Mouse (Mus musculus): ENCODE measurements around the gene Phgdh.
A peak's percentile ranks its signal among the peaks of the same experiment; 100 is the strongest.

The Phgdh gene

DNA sequence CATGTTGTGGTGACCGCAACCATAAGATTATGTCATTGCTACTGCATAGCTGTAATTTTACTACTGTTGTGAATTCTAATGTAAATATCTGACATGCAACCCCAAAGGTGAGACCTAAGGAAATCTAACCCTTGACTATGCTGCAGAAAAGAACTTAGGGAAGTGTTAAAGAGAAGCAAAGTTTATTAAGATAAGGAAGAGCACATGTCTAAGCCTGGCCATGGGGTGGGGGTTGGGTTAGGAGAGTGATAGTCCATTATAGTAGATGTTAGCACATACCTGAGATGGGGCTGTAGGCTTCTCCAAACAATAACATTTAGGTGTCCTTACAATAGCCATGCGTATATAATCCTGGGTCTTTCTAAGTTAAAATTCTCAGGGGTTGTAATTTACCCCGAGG lies 3.4 kb upstream of the Phgdh start:
- no peak for DNase-seq

DNA sequence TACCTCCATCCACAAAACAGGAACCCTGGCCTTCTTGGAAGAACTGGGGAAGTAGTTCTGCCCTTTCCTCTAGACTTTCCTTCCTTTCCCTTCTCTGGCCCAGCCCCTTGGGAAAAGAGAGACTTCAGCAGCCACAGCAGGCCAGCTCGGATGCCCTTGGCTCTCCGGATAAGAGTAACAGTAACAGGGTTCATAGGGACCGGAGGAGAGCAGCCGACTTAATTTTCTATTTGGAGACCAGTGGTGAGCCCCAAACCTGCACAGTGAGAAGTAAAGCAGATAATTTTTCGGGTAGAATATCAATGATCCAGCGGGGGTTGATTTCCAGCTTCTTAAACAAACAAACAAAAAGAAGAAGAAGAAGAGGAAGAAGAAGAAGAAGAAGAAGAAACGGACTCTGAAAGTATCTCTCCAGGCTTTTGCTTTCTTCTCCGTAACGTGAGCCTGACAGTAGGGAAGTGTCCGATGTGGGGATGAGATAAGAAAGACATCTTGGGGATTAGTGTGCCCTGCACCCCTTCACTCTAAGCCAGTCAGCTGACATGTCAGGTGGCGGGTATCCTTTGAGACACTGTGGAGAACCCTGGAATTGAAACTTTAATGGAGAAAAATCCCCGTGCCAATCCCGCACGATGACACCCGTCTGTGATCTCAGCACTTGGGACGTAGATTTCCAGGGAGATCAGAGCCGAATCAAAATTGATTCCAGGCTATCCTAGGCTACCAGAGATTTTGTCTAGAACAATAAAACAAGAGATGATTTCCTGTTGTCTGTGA lies 1.2 kb upstream of the Phgdh start:
- DNase-seq: no peak

DNA sequence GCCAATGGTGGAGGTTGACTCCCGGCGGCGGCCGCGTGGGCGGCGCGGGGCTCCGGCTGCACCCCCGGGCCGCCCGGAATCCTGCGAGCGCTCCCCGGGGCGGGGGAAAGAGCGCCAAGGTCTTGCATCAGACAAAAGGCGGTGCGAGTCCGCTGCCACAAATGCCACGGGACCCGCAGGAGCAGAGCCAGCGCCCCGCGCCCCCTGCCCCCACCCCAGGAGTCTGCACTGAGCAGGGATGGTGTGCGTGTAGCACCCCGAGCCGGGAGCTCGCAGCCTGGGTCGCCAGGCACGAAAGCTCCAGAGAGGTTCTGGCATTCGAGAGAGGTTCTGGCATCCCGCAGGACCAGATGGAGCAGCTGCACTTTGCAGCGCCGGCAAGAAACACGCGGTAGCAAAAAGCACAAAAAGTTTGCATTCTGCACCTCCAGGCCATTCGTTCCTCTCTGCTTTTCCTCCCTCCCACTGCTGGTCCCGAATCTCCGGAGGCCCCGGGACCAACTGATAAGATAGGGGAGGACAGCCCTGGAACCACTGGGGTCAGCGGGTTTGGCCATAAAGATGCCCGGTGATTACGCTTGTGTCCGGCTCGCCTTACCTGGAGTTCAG lies 589 bp downstream of the Phgdh start:
- DNase-seq: peak; percentile 65

DNA sequence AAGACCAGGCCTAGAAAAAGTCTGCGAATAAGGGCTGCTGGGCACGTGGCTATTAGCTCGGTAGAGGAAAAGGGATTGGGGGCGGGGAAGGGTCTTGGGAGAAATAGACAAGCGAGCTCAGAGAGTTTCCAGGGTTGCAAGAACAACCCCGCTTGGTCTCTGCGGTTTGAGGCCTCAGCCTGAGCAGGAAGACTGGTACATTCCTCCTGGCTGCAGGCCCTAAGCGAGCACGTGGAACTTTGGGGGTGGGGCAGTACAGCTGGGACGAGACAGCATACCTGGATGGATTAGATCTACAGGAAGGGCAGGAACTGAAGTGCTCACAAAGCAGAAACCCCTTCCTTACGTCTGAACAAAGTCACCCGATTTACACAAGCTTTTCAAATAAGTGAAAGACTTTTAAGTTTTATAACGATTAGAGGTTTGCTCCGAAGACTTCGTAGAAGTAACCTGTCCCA lies 1.2 kb downstream of the Phgdh start:
- DNase-seq: peak; percentile 59

DNA sequence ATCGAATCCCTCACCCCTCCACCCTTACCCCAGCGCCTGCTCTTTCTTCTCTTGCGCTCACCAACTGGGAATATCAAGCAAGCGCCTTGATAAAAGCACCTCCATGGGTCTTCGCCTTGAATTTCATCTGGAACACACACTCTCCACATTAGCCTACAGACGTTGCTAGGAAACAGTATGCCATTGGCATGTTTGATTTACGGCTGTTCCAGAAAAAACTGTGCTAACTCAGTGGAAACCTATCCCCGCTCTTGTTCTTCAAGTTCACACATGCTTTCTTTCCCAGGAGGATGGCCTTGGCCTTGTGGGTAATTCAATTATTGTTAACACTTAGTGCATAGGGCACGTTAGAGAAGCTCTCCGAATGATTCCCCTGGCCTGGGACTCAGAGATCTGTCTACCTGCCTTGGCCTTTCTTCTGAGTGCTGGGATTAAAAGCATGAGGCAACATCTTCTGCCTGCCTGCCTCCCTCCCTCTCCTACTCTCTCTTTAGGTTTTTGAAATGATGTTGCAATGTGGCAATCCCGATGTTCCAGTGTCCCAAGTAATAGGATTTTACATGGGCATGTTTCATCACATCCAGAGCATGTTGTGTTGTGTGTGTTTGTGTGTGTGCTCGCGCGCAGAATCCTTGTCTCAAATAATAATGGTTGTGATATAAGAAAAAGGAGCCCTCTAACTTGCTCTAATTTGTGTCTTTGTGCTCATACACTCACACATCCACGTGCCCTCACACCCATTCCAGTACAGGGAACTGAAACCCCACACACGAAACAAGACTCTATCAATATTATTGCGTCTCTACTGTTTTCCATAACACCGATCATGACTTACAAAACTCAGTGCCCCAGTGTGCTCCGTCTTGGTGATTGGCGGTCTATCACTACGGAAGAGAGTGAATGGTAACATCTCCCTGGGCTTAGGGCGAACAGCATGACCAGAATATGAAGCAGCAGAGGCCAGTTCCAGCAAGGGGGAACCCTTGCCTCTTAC lies 2.8 kb downstream of the Phgdh start:
- no peak for DNase-seq

DNA sequence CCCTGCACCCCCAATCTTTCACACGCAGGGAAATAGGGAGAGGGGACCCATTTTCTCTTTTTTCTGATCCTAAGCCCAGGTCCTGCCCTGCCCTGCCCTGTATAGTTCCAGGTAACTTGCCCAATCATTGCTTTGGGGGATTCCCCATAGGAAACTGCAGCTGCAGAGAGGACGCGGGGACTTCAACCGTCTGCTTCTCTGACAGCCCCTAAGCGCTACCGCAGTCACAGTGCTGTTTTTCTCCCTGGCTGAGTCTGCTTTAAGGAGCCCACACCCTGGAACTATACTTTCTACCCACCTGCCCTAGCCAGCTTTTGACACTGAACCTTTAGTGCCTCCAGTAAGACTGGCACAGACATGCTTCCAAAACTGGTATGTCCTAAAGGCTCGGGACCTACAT lies 3.9 kb downstream of the Phgdh start:
- peak; percentile 60 for DNase-seq

DNA sequence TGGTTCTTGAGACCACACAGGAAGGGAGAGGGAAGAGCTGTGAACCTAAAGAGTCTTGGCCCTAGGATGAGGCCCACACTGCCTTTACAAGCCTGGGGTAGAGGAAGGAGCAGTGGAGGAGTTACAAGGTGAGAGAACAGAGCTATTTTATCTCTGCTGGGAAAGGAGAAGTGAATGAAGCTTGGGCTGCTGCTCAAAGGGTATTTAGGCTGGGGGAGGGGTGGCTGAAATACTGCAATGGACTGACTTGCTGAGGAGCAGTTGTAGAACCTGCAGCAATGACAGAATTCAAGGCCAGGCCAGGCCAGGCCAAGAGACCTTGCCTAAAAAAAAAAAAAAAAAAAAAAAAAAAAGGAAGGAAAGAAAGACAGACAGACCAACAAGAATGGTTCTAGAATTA lies 4.5 kb downstream of the Phgdh start:
- no peak for DNase-seq

DNA sequence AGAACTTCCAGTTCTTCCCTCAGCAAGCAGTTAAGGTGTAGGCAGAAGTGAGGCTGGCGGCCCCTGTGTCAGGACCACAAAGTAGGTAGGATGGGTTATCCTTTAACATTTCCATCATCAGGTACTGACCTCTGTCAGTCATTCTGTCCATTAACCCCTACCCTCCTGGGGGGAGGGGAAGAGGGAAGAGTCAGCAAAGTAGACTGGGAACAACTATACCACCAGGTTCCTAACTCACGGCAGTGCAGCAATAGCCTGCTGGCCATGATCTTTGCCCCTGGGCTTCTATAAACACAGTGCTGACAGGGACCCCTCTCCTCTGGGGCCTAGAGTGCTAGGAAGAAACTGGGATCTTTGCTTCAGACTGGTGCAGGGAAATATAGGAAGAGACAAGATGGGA lies 5.8 kb downstream of the Phgdh start:
- no peak for DNase-seq

DNA sequence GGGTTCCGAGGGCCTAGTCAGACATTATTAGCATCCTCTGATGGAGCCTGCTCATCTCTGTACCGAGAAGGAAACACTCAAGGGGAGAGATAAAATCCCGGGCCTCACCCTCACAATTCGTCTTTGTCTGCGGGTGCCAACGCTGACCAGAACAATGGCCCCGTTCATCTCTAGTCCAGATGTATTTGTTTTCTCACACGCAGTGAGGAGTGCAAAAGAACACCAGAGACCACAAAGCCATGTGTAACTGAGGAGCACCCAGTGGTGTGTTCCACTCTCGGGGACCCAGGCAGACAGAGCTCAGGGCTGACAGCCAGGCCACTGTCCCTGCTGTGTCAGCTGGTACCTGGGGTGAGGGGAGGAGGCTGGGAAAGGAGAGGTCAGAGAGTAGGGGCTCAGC lies 15.6 kb downstream of the Phgdh start:
- no peak for DNase-seq

DNA sequence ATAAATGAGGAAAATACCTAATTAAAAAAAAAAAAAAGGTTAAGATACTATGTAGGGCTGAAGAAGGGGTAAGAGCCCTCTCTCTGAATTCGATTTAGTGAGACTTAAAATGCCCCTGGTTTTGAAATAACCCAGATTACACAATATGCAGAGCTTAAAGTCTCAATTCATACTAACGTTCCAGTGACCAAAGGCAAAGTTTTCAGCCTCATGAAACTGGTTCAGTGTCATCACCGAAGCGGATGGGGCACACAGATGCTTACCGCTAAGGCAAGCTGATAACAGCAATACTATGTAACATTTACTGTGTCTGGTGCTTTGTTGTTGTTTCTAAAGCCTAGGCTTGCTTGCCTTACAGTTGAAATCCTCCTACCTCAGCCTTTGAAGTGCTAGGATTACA lies 17.6 kb downstream of the Phgdh start:
- no peak for DNase-seq

DNA sequence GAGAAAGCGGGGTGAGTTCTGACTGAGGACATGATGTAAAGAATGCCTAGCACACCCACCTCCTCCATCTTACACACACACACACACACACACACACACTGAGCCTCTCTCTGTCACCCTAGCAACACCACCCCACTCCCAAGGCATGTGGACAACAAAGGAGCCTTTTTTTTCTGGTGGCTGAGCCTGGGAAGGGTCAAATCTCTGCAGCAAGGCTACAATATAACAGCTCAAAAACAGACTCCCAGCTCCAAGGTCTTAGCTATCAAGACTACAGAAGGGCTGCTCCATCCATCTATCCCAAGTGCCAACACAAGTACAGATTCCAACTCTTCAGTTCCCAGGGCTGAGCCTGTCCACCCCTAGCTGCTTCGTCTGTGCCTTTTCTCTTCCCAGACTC lies 20.6 kb downstream of the Phgdh start:
- DNase-seq: no peak

DNA sequence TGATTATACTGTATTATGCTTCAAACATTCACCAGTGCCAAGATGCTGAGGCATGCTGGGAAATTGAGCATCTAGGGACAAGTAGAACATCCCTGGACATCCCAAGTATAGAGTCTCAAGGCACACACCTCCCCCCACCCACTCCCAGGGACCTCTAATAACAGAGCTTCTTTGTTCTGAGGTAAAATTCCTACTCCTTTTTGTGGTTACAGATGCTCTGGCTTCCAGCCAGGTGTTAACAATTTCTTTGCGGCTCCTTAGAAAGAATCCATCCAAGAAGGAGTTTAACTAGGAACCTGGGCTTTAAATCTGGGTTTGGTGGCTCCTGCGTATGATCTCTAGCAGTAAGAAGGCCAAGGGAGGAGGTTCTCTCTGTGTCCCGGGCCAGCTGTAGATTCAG lies 22.6 kb downstream of the Phgdh start:
- DNase-seq: no peak

DNA sequence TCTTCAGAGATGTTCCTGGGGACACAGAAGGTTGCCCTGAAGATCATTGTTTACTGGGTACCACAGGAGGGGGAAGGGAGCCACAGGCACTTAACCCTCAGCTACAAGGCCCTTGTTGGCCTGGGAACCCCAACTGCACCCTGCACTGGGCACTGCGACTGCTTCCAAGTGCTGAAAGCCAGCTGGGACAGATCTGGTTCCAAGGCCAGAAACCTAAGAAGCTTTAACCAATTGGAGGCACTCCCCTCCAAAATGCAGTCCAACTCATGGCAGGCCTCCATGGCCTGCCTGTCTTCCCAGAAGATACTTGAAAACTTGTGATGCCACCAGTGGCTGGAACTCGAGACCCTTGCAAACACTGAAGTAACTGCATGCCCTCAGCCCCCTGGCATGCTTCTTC lies 24.6 kb downstream of the Phgdh start:
- DNase-seq: no peak

DNA sequence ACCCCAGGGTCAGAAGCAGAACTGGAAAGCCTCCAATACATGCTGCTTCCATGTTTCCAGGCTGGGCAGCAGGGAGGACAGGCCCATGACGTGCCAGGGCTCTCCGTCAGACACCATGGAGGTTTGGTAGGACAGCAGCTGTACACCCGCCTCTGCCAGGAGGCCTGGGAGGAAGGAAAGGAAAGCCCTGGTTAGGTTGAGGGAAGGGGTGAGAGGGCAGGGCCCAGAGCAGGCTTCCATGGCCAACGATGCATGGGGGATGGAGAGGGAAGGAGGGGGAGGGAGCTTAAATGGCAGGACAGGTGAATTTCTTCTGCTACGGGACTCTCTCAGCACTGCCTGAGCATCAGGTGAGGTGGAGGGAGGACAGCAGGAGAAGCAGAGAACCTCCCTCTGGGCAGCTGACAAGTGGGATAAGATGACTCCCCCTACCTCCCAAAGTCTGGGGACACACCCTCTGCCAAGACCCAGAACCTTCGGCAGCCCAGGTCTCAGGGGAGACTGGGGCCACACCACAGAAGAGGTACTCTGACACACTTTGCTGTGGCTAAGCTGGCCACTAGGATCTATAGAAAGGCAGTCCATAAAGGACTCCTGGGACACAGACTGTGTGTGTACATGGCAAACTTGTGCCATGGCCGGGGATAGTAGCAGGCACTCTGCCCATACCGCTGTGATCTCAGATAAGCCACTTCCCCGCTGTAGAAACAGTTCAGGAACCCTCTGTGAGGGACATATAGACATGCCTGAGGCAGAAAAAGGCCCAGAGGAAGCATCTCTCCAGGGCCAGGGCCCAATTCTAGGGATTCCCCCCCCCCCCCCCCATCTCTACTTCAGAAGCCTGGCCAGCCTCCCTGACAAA lies 26.3 kb downstream of the Phgdh start:
- no peak for DNase-seq

DNA sequence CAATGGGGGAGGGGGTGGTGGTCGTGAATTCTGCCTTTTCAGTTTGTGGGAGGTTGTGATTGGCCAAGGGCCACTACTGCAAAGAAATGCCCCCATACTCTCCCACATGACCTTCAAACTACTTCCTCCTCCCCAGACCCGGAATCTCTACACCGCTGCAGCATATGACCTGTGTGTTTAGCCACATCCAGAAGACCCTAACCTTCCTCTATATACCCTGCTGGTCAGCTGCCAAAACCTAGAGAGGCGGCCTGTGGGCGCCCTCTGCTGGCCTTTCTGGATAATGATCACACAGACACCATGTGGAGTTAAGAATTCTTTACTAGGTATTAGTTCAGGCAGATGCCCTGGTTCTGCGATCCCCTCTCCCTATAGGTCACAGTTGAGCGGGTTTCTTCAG lies 26.9 kb downstream of the Phgdh start:
- peak; percentile 60 for DNase-seq

DNA sequence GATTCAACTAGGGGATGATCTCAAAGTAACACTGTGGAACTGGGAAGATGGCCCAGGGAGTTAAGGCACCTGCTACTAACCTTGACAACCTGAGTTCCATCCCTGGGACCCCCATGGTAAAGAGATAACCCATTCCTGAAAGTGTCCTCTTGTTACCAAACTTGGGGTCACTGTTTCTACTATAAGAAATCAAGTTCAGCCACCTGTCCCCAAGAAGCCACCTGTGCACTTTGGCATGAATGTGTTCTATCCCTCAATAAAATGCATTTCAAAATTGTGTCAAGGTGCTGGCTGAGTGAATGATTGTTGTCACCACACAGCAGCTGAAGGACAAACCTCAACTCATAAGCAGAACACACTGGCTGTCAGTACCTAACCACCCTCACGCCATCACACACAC lies 29.3 kb downstream of the Phgdh start:
- DNase-seq: no peak

DNA sequence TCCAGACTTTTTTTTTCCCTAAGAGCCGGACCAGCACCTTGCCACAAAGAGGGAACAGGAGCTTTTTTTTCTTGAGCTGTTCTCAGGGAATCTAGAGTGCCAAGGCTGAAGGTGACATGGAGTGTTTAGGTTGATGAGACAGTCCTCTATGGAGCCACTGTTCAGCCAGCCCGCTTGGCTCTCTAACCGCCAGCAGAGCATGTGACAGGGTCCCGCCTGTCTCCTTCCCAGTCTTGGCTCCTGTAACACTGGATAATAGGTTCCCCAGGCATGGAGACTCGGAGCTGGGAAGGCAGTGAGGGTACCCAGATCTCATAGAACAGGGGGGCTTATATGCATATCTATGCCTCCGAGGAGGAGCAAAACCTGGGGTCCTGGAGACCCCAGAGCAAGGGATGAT lies 31.2 kb downstream of the Phgdh start:
- no peak for DNase-seq

DNA sequence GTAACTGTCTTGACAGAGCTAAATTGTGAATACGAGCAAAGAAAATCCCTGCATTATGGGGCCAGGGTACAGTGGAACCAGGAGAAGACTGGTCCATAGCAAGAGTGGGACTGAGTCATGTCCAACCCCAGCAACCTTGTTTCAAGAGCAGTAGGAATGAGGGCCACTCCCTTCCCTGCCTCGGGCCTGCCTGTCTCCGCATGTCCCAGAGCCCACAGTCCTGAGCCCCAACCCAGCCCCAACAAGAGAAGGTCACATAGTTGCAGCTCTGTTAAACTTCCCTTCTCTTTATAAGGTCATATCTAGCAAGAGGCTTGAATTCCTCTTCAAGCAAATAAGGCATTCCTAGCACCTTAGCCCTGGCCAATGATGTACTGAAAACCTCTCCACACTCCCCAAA lies 38.0 kb downstream of the Phgdh start:
- no peak for DNase-seq

DNA sequence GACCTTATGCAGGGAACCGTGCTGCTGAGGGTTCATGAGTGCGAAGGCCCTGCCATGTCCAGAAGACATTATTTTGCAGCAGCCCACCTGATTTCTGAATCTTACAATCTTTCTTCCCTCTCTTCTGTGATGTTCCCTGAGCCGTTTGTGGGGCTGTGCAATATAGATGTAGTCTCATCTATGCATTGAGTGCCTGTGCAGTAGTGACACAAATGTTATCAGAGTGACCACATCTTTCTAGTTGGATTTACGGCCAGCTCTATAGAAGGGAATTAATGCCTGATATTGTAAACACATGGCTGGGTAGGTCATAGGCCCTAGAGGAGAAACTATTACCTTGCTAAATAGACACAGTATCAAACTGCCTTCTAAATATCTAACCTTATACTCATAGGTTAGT lies 39.5 kb downstream of the Phgdh start:
- DNase-seq: no peak

DNA sequence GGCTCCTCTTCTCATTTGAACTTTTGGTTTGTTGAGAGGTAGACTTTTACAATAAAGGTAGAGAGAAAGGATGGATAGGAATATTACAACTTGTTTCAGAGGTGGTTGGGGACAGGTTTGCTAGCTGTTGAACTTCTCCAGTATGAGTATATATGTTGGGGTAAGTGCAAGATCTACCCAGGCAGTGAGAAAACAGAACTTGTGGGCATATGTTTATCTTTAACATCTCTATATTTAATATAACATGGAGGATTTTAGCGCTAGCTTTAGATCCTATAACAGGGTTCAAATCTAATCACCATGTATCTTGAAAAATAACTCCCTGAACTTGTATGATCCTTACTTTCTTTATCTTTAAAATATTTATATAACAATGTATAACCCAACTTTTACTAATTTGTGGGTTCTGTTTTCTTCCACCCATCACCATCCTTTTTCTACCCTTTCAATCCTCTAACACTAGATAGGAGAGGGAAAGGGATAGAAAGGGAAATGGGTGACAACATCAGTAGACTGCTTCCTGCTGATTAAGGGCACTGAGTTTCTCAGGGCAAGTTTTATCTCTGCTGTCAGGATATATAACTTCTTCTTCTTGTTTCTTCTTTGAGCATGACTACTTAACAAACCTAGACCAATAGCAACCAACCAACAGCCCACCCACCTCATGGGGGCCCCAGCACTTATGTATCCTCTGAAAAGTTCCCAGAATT lies 40.2 kb downstream of the Phgdh start:
- no peak for DNase-seq

DNA sequence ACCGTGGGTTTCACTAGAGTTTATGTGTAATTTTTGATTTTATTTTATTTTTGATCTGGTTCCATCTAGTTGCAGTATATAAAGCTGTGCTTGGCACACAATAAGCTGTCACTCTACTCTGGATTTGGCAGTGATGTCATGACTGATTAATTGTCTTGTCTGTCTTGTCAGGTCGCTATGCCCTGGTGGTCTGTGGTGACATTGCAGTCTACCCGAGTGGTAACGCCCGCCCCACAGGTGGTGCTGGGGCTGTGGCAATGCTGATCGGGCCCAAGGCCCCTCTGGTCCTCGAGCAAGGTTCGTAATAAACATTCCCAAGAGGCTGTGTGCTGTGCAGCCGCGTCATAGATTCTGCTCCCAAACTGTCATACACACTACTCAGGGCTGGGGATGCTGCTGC lies 43.8 kb downstream of the Phgdh start:
- peak; percentile 24 for DNase-seq

DNA sequence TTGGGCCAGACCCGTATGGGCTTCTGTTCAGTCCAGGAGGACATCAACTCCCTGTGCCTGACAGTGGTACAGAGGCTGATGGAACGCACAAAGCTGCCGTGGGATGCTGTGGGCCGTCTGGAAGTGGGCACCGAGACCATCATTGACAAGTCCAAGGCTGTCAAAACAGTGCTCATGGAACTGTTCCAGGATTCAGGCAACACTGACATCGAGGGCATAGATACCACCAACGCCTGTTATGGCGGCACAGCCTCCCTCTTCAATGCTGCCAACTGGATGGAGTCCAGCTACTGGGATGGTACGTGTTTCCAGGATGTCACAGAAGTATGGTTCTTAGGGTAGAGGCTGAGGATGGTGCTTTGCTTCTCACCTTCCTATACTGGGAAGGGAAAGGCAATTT lies 48.7 kb downstream of the Phgdh start:
- DNase-seq: no peak

Measured in thymus, postnatal 25 days (tissue).